Mouse (Mus musculus) adrenal gland, adult (tissue): Measurements from ENCODE around the gene Zeb2.
A peak's percentile ranks its signal among the peaks of the same experiment; 100 is the strongest.

Source experiments
- DNase-seq, 2 experiments: peaks; one replicate each; pipeline ENCODE4 v3.0.0; 2022 to 2023; ENCODE audit warnings: low spot score in 1 of 2; ENCODE audit not compliant: inconsistent age in 2 of 2

Zeb2 gene

GRCm38 (mm10) chr2:45117087-45117561 lies at the start of gene Zeb2:
Gene Zeb2 (minus strand): TSS chr2:45117395.
- peak; percentile 80 to 93 for DNase-seq

GRCm38 (mm10) chr2:45158785-45159184 lies 41.6 kb upstream of the Zeb2 start:
- DNase-seq: no peak

GRCm38 (mm10) chr2:45158351-45158782 lies 41.2 kb upstream of the Zeb2 start:
- no peak for DNase-seq

GRCm38 (mm10) chr2:45153315-45153714 lies 36.1 kb upstream of the Zeb2 start:
- no peak for DNase-seq

- DNase-seq: no peak
Observed at GRCm38 (mm10) chr2:45143162-45143561, 26.0 kb upstream of the Zeb2 start.

- DNase-seq: no peak
Observed at GRCm38 (mm10) chr2:45138906-45139305, 21.7 kb upstream of the Zeb2 start.

- DNase-seq: no peak
Observed at GRCm38 (mm10) chr2:45136783-45137182, 19.6 kb upstream of the Zeb2 start.

GRCm38 (mm10) chr2:45133225-45133624 lies 16.0 kb upstream of the Zeb2 start:
- DNase-seq: no peak

- peak in 1 of 2 experiments; percentile 51 for DNase-seq
Observed at GRCm38 (mm10) chr2:45130461-45131156, 13.4 kb upstream of the Zeb2 start.

GRCm38 (mm10) chr2:45129556-45129955 lies 12.4 kb upstream of the Zeb2 start:
- DNase-seq: peak in 1 of 2 experiments; percentile 56

- DNase-seq: no peak
Observed at GRCm38 (mm10) chr2:45128696-45129095, 11.5 kb upstream of the Zeb2 start.

GRCm38 (mm10) chr2:45126401-45126800 lies 9.2 kb upstream of the Zeb2 start:
- no peak for DNase-seq

- DNase-seq: no peak
Observed at GRCm38 (mm10) chr2:45125181-45125580, 8.0 kb upstream of the Zeb2 start.

GRCm38 (mm10) chr2:45123490-45123889 lies 6.3 kb upstream of the Zeb2 start:
- no peak for DNase-seq

- DNase-seq: peak in 1 of 2 experiments; percentile 36
Observed at GRCm38 (mm10) chr2:45118121-45118520, 926 bp upstream of the Zeb2 start.

- no peak for DNase-seq
Observed at GRCm38 (mm10) chr2:45117592-45117991, 397 bp upstream of the Zeb2 start.

GRCm38 (mm10) chr2:45116531-45117024 lies 617 bp downstream of the Zeb2 start:
- DNase-seq: peak; percentile 63 to 85

- DNase-seq: peak; percentile 71 to 89
Observed at GRCm38 (mm10) chr2:45115720-45116495, 1.3 kb downstream of the Zeb2 start.

- peak in 1 of 2 experiments; percentile 59 for DNase-seq
Observed at GRCm38 (mm10) chr2:45115211-45115610, 2.0 kb downstream of the Zeb2 start.

GRCm38 (mm10) chr2:45114596-45114995 lies 2.6 kb downstream of the Zeb2 start:
- DNase-seq: peak in 1 of 2 experiments; percentile 61

- peak in 1 of 2 experiments; percentile 46 for DNase-seq
Observed at GRCm38 (mm10) chr2:45113912-45114311, 3.3 kb downstream of the Zeb2 start.
